Mouse (Mus musculus) midbrain, embryonic 13.5 days (tissue): ENCODE measurements around the gene Adora1. TPM values are rescaled to one million over a fixed set of nuclear protein-coding genes. Genes with fewer than 3 reads are reported as not detected.

Experiments
- ATAC-seq: fragments of 200-750 bp; cut with Nextera tagmentation; 2 replicates; pipeline ENCODE4 v1.8.0; 2017; ENCODE audit warnings: mild to moderate bottlenecking, moderate TSS enrichment, moderate library complexity
- H3K27ac ChIP-seq: fragments of 300-500 bp; sonication (generic); 2 replicates; pipeline ENCODE4 v1.5.1; 2015; ENCODE audit warnings: inconsistent platforms, mild to moderate bottlenecking, moderate library complexity
- H3K27me3 ChIP-seq: fragments of 300-500 bp; sonication (generic); 2 replicates; pipeline ENCODE4 v1.6.1; 2015; ENCODE audit warnings: mild to moderate bottlenecking, inconsistent platforms
- H3K36me3 ChIP-seq: fragments of 300-500 bp; sonication (generic); 2 replicates; pipeline ENCODE4 v1.6.1; 2015; ENCODE audit warnings: mild to moderate bottlenecking, inconsistent platforms
- H3K4me1 ChIP-seq: fragments of 300-500 bp; sonication (generic); replicated peaks from 2 replicates; pipeline ENCODE4 v1.6.1; 2015; ENCODE audit warnings: inconsistent platforms
- H3K4me2 ChIP-seq: fragments of 300-500 bp; sonication (generic); replicated peaks from 2 replicates; pipeline ENCODE4 v1.6.1; 2015; ENCODE audit warnings: moderate library complexity, mild to moderate bottlenecking, inconsistent platforms
- H3K4me3 ChIP-seq: fragments of 300-500 bp; sonication (generic); replicated peaks from 2 replicates; pipeline ENCODE4 v1.5.1; 2015; ENCODE audit warnings: mild to moderate bottlenecking, inconsistent platforms
- H3K9ac ChIP-seq: fragments of 300-500 bp; sonication (generic); replicated peaks from 2 replicates; pipeline ENCODE4 v1.6.1; 2015; ENCODE audit warnings: mild to moderate bottlenecking, inconsistent platforms
- H3K9me3 ChIP-seq: fragments of 300-500 bp; sonication (generic); 2 replicates; pipeline ENCODE4 v1.6.1; 2016; ENCODE audit warnings: mild to moderate bottlenecking, inconsistent platforms
- WGBS: fragments of 180-500 bp; shearing (Covaris S2); methylation state at CpG from one replicate; pipeline ENCODE4 v1.1.7; 2015; 5-methylcytosine and 5-hydroxymethylcytosine counted together
- polyA plus RNA-seq: library from polyadenylated mRNA; unstranded; fragments of >200 nt; fragmentation: Nextera tagmentation; extraction: Ambion mirVana; gene quantifications from 2 replicates; pipeline ENCODE4 v1.2.1, GENCODE M21; 2015

The Adora1 gene
- polyA plus RNA-seq, 1 experiment from 2014 or later: 4.6 TPM

DNA sequence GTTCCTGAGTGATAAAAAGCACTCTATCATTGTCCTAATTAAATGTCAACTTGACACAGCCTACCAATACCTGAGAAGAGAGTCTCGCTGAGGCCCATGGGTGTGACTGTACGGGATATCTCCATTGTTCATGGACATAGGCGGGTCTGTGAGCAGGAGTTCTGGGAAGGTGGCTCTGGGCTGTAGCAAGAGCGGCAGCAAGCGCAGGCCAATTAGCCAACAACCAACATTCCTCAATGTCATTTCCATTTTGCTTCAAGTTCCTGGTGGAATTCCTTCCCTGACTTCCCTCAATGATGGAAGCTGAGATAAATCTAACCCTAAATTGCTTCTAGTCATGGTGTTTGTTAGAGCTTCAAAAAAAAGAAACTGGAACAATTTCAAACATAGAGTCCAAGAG lies 57.3 kb downstream of the Adora1 start:
- no peak for ATAC-seq
- Histone ChIP-seq H3K27ac (no peak overlapping the region), H3K36me3 (no peaks in the 10 kb centered on the region), H3K9ac (no peak overlapping the region), H3K27me3 (no peaks in the 10 kb centered on the region), H3K9me3 (no peaks in the 10 kb centered on the region), H3K4me3 (no peak overlapping the region), H3K4me2 (no peak overlapping the region), H3K4me1 (0 out of 2 replicates have a peak, but pooled peaks cover 3% of the 10 kb centered on the region)
- 92% methylated on average over 5 of the region's 5 CpGs for WGBS

DNA sequence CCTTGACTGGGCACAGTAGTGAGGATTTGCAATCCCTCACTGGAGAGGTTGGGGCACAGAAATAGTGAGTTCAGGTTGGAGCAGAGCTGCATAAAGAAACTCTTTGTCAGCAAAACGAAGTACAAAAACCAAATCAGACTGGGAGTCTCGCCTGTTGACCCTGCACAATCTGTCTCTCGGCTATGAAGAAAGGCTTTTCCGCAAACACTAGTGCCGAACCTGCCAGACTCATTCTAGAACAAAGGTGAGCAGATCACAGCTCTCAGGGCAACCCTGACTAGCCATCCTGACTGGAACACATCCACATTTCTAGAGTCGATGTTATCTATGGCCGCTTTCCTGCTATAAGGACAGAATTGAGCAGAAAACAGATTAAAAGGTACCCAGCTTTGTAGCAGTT lies 62.1 kb downstream of the Adora1 start:
- Histone ChIP-seq H3K9me3 (no peaks in the 10 kb centered on the region), H3K27me3 (no peaks in the 10 kb centered on the region), H3K4me3 (no peak overlapping the region), H3K36me3 (no peaks in the 10 kb centered on the region), H3K4me1 (no peaks in the 10 kb centered on the region), H3K4me2 (no peak overlapping the region), H3K9ac (no peak overlapping the region), H3K27ac (no peak overlapping the region)
- no peak for ATAC-seq
- WGBS: 58% methylated on average over 7 of the region's 7 CpGs

GRCm38 (mm10) chr1:134168985-134169697 lies 66.1 kb downstream of the Adora1 start:
- no peak overlapping the region for H3K4me3 ChIP-seq
- no peak overlapping the region for H3K4me2 ChIP-seq
- H3K4me1 ChIP-seq: 0 out of 2 replicates have a peak, but pooled peaks cover 8% of the 10 kb centered on the region
- no peak overlapping the region for H3K9ac ChIP-seq
- H3K9me3 ChIP-seq: no peaks in the 10 kb centered on the region
- H3K27ac ChIP-seq: no peak overlapping the region
- no peak for ATAC-seq
- WGBS: 92% methylated on average over 8 of the region's 8 CpGs
- H3K27me3 ChIP-seq: no peaks in the 10 kb centered on the region
- no peaks in the 10 kb centered on the region for H3K36me3 ChIP-seq

GRCm38 (mm10) chr1:134168567-134168966 lies 66.7 kb downstream of the Adora1 start:
- Histone ChIP-seq H3K9me3 (no peaks in the 10 kb centered on the region), H3K9ac (no peak overlapping the region), H3K27me3 (no peaks in the 10 kb centered on the region), H3K4me2 (no peak overlapping the region), H3K4me1 (0 out of 2 replicates have a peak, but pooled peaks cover 9% of the 10 kb centered on the region), H3K4me3 (no peak overlapping the region), H3K27ac (no peak overlapping the region), H3K36me3 (no peaks in the 10 kb centered on the region)
- 92% methylated on average over 3 of the region's 3 CpGs for WGBS
- no peak for ATAC-seq

DNA sequence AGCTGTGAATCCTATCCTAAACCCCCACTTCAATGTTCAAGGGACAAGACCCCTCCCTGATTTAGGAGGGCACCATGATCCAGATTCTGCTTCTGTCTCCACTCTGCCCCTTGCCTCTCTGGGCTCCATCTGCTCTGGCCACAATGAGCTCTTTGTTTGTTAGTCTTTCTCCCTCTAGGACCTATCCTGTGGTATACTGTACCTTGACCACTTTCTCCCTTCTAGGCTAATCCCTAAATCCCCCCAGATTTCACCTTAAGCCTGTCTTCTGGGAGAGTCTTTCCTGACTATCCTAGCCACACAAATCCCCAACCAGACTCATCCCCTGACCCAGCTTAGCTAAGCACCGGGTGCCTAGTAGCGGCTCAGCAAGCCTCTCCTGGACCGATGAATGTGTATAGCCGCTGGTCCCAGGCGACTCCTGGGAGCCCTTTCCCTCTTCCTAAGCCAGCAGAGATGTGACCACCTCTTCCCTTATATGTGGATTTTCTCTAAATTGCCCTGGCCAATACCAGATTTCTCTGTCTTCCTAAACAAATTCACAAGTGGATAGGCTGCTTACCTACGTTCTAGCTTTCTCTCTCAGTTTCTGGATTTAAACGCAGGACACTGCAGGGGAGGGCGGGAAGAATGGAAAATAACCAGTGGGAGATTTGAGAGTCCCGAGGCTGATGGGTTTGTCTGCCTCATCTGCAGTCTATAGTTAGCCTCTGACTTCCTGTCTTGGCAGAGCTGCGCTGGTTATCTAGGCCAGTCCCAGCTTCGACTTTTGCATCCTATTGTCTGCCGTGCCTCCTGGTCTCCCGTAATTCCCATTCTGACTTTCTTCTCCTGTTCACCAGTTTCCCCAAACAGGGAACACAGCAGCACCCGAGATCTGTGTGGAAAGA lies 67.6 kb downstream of the Adora1 start:
- WGBS: 49% methylated on average over 14 of the region's 14 CpGs
- no peak for ATAC-seq
- 0 out of 2 replicates have a peak, but pooled peaks cover 9% of the 10 kb centered on the region for H3K4me1 ChIP-seq
- H3K36me3 ChIP-seq: no peaks in the 10 kb centered on the region
- no peaks in the 10 kb centered on the region for H3K9me3 ChIP-seq
- H3K27me3 ChIP-seq: no peaks in the 10 kb centered on the region
- H3K27ac ChIP-seq: no peak overlapping the region
- H3K4me2 ChIP-seq: no peak overlapping the region
- H3K4me3 ChIP-seq: no peak overlapping the region
- no peak overlapping the region for H3K9ac ChIP-seq

DNA sequence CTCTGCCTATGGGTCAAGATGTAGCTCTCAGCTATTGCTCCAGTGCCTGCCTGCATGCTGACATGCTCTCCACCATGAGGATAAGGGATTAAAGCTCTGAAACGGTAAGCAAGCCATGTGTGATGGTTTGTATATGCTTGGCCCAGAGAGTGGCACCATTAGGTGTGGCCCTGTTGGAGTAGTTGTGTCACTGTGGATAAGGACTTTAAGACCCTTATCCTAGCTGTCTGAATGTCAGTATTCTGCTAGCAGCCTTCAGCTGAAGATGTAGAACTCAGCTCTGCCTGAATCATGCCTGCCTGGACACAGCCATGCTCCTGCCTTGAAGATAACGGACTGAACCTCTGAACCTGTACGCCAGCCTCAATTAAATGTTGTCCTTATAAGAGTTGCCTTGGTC lies 68.7 kb downstream of the Adora1 start:
- Histone ChIP-seq H3K27me3 (no peaks in the 10 kb centered on the region), H3K27ac (no peak overlapping the region), H3K4me2 (no peak overlapping the region), H3K9me3 (no peaks in the 10 kb centered on the region), H3K9ac (no peak overlapping the region), H3K4me1 (0 out of 2 replicates have a peak, but pooled peaks cover 9% of the 10 kb centered on the region), H3K36me3 (no peaks in the 10 kb centered on the region), H3K4me3 (no peak overlapping the region)
- no peak for ATAC-seq
- 88% methylated on average over 3 of the region's 3 CpGs for WGBS

DNA sequence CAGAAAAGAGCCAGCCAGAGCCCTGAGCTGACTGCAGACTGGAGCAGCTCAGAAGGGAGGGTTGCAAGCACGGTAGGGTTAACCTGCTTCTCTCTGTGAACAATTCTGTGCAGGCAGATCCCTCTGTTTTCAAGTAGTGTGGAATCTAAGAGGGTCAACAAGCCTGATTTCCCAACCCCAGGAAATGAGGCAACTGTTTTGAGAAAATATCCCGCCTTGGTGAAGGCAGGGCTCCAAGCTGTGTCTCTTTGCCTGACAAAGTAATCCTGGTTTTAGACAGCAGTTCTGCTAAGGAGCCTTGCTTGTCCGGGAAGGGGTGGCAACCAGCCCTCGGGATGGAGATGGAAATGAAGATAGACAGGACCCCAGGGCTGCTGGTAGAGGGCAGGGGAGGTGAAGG lies 70.8 kb downstream of the Adora1 start:
- 69% methylated on average over 4 of the region's 4 CpGs for WGBS
- no peak overlapping the region for H3K4me3 ChIP-seq
- H3K4me1 ChIP-seq: 0 out of 2 replicates have a peak, but pooled peaks cover 9% of the 10 kb centered on the region
- no peaks in the 10 kb centered on the region for H3K36me3 ChIP-seq
- no peak overlapping the region for H3K4me2 ChIP-seq
- H3K27ac ChIP-seq: no peak overlapping the region
- H3K9me3 ChIP-seq: no peaks in the 10 kb centered on the region
- no peaks in the 10 kb centered on the region for H3K27me3 ChIP-seq
- no peak overlapping the region for H3K9ac ChIP-seq
- ATAC-seq: no peak

- no peak for ATAC-seq
- WGBS: 88% methylated on average over 7 of the region's 7 CpGs
- H3K9ac ChIP-seq: no peak overlapping the region
- H3K4me2 ChIP-seq: no peak overlapping the region
- H3K4me3 ChIP-seq: no peak overlapping the region
- 0 out of 2 replicates have a peak, but pooled peaks cover 9% of the 10 kb centered on the region for H3K4me1 ChIP-seq
- no peaks in the 10 kb centered on the region for H3K27me3 ChIP-seq
- H3K9me3 ChIP-seq: no peaks in the 10 kb centered on the region
- H3K27ac ChIP-seq: no peak overlapping the region
- no peaks in the 10 kb centered on the region for H3K36me3 ChIP-seq
Measured at GRCm38 (mm10) chr1:134163476-134163875, 71.8 kb downstream of the Adora1 start.

DNA sequence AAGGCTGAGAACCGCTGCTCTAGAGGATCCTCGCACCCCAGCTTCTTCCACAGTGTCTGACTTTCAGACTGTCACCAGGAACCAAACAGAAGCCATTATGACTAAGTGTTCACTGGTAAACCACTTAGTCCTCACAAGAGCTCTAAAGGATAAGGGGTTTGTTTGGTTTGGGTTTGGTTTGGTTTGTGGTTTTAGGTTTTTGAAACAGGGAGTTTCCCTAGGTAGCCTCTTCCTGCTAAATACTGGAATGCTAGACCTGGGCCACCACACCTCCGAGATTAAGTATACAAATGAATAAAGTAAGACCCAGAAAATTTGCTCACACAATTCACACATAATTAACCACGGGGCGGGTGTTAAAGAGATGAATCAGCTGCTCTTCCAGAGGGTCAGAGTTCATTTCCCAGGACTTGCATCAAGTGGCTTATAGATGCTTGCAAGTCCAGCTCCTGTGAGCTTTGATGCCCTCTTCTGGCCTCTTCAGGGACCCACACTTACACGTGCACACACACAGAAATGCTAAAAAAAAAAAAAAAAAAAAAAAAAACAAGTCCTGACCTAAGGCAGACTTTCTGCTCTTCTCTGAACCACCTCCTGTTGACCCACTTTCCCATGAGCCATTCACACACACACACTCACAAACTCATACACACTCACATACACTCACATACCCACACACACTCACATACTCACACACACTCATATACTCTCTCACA lies 72.6 kb downstream of the Adora1 start:
- Histone ChIP-seq H3K36me3 (no peaks in the 10 kb centered on the region), H3K4me3 (no peak overlapping the region), H3K4me2 (no peak overlapping the region), H3K27me3 (no peaks in the 10 kb centered on the region), H3K4me1 (0 out of 2 replicates have a peak, but pooled peaks cover 8% of the 10 kb centered on the region), H3K9ac (no peak overlapping the region), H3K9me3 (peaks cover 3% of the 10 kb centered on the region; the same call in 1 of the 2 replicates), H3K27ac (no peak overlapping the region)
- no peak for ATAC-seq
- WGBS: 87% methylated on average over 6 of the region's 6 CpGs

DNA sequence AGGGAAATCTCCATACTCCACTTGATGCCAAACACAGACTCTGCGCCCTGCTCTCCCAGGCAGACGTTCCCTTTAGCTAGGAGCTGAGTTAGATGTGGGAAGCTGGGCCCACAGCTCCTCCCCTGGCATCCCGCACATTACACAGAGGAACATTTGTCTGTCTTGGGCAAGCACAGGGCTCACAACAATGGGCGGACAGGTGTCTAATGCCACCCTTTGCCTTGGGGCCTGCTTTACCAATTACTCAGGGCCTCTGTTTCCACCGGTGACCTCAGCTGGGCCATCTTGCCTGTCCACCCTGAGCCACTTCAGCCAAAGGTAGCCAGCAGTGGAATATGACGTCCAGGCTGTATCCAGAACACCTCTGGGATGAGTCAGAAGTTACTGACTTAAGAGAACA lies 73.8 kb downstream of the Adora1 start:
- ATAC-seq: no peak
- 0 out of 2 replicates have a peak, but pooled peaks cover 5% of the 10 kb centered on the region for H3K4me1 ChIP-seq
- H3K9ac ChIP-seq: no peak overlapping the region
- H3K9me3 ChIP-seq: peaks cover 3% of the 10 kb centered on the region; the same call in 1 of the 2 replicates
- WGBS: 67% methylated on average over 6 of the region's 6 CpGs
- H3K36me3 ChIP-seq: no peaks in the 10 kb centered on the region
- no peak overlapping the region for H3K4me3 ChIP-seq
- no peak overlapping the region for H3K27ac ChIP-seq
- H3K4me2 ChIP-seq: no peak overlapping the region
- no peaks in the 10 kb centered on the region for H3K27me3 ChIP-seq

DNA sequence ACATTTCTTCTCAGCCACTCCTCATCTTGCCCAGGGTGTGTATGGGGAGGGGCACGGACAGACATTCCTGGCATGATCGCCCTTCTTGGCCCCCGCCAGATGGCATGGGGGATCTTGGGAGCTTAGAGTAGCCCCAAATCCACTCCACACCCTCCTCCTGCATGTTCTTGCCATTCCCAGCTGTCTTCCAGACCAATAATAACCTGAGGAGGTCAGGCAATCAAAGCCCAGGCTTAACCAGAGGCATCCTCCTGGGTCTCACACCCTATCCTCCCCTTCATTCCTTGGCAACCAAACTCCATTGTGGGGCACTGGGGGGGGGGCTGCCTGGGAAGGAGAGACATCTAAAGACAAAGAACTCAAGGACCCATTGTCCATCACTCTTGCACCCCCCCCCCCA lies 74.8 kb downstream of the Adora1 start:
- no peak overlapping the region for H3K4me2 ChIP-seq
- no peaks in the 10 kb centered on the region for H3K27me3 ChIP-seq
- no peak overlapping the region for H3K4me3 ChIP-seq
- ATAC-seq: no peak
- 90% methylated on average over 3 of the region's 3 CpGs for whole genome bisulfite sequencing
- H3K4me1 ChIP-seq: 0 out of 2 replicates have a peak, but pooled peaks cover 5% of the 10 kb centered on the region
- no peak overlapping the region for H3K9ac ChIP-seq
- peaks cover 3% of the 10 kb centered on the region; the same call in 1 of the 2 replicates for H3K9me3 ChIP-seq
- no peaks in the 10 kb centered on the region for H3K36me3 ChIP-seq
- H3K27ac ChIP-seq: no peak overlapping the region
